Mouse (Mus musculus): ENCODE results near the gene Fndc10. TPM values are rescaled to one million over a fixed set of nuclear protein-coding genes. Genes with fewer than 3 reads are reported as not detected.
"Not testable (repeated sequence)": the region's sequence is repeated elsewhere in the genome, so short reads cannot be mapped to it uniquely, and the experiment has no call there.

Fndc10 gene
- total RNA-seq, 1 experiment from 2014 or later: 0.23 TPM

GRCm38 (mm10) chr4:155675991-155676390 is 18.2 kb upstream of the Fndc10 start:
- ATAC-seq (ENCODE audit: extremely low read depth, insufficient number of reproducible peaks, low FRiP score, poor library complexity, severe bottlenecking): no peak

DNA sequence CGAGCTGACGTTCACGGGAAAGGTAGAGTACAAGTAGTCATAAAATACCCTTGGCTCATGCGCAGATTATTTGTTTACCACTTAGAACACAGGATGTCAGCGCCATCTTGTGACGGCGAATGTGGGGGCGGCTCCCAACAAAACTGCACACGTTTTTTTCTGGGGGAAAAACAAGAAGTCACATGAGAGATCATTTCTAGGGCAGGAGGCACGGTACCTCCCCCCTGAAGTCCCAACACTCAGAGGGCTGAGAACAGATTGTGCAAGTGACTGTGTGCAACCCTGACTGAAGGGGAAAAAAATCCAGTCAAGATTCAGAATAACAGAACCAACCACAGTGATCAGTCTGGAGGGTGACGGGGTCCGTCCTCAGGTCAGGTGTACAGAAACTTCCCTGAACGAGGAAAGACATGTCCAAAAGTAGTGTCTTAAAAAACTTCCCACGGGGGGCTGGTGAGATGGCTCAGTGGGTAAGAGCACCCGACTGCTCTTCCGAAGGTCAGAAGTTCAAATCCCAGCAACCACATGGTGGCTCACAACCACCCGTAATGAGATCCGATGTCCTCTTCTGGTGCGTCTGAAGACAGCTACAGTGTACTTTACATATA is 10.4 kb upstream of the Fndc10 start:
- ATAC-seq (ENCODE audit: extremely low read depth, insufficient number of reproducible peaks, low FRiP score, poor library complexity, severe bottlenecking): not testable (repeated sequence)

GRCm38 (mm10) chr4:155687764-155688163 is 6.4 kb upstream of the Fndc10 start:
- not testable (repeated sequence) for ATAC-seq (ENCODE audit: extremely low read depth, insufficient number of reproducible peaks, low FRiP score, poor library complexity, severe bottlenecking)

- ATAC-seq (ENCODE audit: extremely low read depth, insufficient number of reproducible peaks, low FRiP score, poor library complexity, severe bottlenecking): no peak
Observed at GRCm38 (mm10) chr4:155690571-155691375, 3.4 kb upstream of the Fndc10 start.

DNA sequence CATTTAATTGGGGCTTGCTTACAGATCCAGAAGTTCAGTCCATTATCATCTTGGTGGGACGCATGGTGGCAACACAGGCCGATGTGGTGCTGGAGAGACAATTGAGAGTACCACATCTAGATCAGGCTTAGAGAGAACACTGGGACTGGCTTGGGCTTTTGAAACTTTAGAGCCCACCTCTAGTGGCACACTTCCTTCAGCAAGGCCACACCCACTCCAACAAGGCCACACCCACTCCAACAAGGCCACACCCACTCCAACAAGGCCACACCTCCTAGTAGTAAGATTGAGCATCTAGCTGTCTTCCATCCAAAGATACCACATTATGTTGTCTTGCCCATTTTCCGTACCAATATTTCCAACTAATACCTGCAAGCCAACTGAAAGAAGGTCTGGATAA is 1.7 kb upstream of the Fndc10 start:
- no peak for ATAC-seq (ENCODE audit: extremely low read depth, insufficient number of reproducible peaks, low FRiP score, poor library complexity, severe bottlenecking)

- ATAC-seq (ENCODE audit: extremely low read depth, insufficient number of reproducible peaks, low FRiP score, poor library complexity, severe bottlenecking): peak; percentile 71
Observed at GRCm38 (mm10) chr4:155694482-155695401, 600 bp downstream of the Fndc10 start.

- ATAC-seq (ENCODE audit: extremely low read depth, insufficient number of reproducible peaks, low FRiP score, poor library complexity, severe bottlenecking): no peak
Observed at GRCm38 (mm10) chr4:155695531-155696062, 1.5 kb downstream of the Fndc10 start.

DNA sequence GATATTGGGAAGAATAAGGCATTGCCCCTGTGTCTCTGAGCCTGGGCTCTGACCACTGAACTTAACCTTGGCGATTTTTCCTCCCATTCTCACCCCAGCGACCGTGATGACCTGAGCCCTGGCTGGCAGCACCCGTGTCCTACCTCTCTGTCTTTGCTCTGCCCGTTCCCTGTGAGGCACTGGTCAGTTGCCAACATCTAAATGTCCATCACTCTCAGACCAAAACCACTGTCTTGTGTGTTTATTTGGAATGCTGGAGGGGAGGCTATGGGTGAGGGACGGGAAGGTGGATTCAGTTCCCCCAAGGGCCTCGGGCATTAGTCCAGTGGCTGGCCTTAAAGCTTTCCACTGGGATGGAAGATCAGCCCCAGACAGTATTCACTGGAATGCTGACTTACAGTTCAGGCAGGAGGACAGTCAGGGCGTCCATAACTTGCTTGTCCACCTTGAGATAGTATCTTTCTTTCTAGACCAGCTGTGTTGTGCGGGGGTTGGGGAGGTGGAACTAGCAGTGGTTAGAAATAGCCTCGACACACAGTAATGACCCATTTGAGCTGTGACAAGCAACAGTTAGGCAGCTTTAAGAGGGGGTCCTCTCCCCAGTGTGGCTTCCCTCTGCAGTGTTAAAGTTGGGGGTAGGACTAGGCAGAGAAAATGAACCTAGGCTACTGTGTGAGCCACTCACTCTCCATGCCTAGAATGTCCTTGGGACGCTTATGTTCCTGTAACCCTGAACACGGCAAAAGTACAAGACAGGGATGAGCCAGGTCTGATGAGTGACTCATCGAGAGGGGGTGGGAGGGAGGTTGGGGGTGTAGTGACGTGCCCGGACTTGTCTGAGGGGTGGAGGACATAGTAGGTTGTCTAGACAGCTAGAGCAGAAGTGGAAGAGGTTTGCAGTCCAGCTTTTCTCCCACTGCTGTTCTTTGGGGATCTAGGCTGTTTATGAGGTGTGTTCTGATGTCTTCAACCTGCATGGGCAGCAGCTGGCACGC is 2.4 kb downstream of the Fndc10 start:
- ATAC-seq (ENCODE audit: extremely low read depth, insufficient number of reproducible peaks, low FRiP score, poor library complexity, severe bottlenecking): no peak

- peak; percentile 40; the same call in 1 of the 2 replicates for ATAC-seq (ENCODE audit: extremely low read depth, insufficient number of reproducible peaks, low FRiP score, poor library complexity, severe bottlenecking)
Observed at GRCm38 (mm10) chr4:155700425-155700824, 6.3 kb downstream of the Fndc10 start.

DNA sequence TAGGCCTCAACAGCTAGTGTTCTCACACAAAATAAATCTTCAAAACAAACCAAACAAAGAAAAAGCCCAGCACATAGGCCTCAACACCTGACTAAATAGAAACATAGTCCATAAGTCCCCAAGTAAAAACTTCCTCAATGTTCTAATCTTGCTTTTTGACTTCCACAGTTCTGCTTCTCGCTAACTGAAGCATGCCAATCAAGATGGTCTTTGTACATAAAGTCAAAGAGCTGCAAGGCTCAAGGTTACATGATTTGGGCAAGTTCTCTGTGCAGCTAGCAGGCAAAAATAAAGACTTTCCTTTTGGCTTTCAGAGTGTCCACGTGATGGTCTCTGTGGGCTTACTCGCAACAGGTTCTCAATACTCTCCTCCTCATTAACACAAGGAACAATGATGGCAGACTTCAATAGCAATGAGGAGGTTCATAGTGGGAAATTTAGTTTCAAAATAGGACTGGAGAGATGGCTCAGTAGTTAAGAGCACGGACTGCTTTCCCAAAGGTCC is 9.3 kb downstream of the Fndc10 start:
- no peak for ATAC-seq (ENCODE audit: extremely low read depth, insufficient number of reproducible peaks, low FRiP score, poor library complexity, severe bottlenecking)

DNA sequence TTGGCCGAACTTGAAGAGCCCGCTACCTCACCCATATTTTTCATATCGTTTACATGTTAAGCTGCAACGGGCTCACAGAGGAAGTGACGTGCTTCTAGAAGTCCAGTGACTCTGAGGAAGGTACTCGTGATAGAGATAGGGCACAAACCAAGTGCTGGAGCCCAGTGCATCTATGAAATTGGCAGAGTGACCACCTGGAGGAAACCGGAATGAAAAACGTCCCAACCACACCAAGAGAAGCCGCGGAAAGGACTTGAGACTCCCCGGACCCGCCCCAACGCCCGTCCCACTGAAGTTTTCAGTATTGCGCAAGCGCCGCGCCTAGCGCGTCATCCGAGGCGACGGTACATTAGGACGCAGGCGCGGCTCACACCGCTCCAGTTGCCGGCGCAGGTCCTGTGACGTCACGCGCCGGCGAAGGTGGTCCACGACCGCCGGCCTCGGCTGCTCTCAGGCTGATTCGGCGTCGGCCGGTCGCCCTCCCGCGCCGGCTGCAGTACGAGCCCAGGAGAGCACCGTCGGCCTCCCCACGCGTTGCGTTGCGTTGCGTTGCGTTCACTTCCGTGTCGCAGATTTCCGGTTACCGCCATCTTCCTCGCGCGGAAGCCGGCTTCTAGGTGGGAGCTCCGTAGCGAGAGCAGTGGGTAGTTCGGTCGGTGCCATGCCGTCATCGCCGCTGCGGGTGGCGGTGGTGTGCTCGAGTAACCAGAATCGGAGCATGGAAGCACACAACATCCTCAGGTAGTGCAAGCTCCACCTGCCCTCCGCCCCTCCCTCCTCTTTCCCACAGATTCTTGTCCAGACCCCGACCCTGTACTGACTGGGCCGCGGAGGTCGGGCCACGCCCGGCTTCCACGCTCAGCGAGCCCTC is 10.8 kb downstream of the Fndc10 start, which contains the start of gene Ssu72:
Gene Ssu72 (plus strand): TSS at position 80 of the 871 bp plus-strand sequence.
- ATAC-seq (ENCODE audit: extremely low read depth, insufficient number of reproducible peaks, low FRiP score, poor library complexity, severe bottlenecking): peak; percentile 78

DNA sequence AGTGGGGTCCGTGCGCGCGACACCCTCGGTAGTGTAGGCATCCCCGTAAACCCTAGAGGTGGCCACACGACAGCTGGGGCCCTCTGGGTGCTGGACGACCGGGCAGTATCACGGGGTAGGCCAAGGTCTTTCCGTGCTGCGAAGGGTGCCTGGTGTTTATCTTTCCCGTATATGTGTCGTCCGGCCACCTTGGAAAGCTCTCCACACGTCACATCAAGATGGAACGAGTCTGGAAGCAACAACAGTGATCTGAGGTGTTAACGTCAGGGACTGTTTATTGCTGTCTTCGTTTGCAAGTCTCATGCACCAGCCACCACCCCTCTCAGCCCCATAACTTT is 11.4 kb downstream of the Fndc10 start:
- ATAC-seq (ENCODE audit: extremely low read depth, insufficient number of reproducible peaks, low FRiP score, poor library complexity, severe bottlenecking): peak; percentile 10; the same call in 1 of the 2 replicates

DNA sequence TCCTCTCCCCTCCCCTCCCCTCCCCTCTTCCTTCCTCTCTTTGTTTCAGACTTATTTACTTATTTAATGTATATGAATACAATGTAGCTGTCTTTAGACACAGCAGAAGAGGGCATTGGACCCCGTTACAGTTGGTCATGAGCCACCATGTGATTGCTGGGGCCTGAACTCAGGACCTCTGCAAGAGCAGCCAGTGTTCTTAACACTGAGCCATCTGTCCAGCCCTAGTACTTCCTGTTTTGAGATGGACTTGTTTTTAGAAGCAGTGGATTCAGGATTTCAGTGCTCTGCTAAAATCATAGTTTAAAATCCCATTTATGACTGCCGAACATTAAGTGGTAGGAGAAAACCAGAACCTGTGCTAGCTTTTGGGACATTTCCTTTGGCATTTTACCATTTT is 14.4 kb downstream of the Fndc10 start:
- no peak for ATAC-seq (ENCODE audit: extremely low read depth, insufficient number of reproducible peaks, low FRiP score, poor library complexity, severe bottlenecking)

DNA sequence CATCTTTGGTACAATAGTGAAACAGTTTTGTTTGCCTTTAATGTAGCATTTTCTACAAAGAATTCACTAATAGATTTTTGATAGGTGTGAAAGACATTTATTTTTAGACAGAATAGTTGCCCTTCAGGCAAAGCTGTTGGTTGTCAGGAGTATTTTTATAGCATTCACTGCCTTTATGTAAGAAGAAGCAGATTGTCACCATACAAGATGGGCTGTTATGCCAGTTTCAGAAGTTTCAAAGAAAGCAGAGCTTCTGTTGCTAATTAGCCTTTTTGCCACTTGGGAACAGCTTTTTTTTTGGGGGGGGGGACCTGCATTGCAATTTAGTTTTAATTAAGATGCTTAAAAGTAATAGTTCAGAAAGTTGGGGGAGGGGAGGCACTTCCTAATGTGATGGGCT is 14.8 kb downstream of the Fndc10 start:
- ATAC-seq (ENCODE audit: extremely low read depth, insufficient number of reproducible peaks, low FRiP score, poor library complexity, severe bottlenecking): no peak

DNA sequence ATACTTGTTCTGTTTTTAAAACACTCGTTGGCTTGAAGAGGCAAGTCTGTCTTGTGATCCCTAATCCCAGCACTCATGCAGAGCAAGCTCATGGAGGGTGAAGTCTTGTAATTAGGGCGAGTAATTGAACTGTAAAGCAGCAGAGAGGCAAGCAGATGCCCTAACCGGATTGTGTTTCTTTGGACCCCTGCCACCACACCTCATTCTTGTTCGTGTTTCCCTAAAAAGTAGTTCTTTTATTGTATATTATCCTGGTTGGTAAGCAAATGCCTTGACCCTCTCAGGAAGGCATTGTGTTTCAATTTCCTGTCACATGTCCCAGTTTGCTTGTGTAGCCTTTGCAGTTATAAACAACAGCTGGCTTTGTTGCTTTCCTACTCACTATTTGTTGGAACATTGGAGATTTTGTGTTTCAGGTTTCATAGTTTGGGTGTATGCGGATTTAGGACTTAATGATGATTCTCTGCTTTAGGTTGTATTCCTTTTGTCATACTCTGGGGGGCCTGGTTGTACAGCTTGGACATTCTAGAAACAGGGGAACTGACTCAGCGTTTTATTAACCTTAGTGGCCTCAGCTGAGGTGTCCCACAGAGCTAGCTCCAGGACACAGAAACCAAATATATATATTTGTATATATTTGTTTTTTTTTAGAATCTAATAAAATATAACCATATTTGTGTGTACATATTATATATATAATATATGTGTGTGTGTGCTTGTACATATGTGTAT is 16.5 kb downstream of the Fndc10 start:
- no peak for ATAC-seq (ENCODE audit: extremely low read depth, insufficient number of reproducible peaks, low FRiP score, poor library complexity, severe bottlenecking)

DNA sequence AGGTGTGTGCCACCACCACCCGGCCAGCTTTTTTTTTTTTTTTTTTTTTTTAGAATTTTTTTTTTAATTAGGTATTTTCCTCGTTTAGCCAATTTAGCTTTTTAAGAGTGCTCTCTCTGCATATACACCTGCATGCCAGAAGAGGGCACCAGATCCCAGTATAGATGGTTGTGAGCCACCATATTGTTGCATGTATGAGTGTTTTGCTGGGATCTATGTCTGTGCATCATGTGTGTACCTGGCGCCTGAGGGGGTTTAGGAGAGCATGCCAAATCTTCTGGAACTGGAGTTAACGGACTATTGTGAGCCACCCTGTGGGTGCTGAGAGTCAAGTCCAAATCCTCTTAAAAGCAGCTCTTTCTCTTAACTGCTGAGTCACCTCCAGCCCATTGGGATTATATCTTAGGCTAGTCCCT is 27.5 kb downstream of the Fndc10 start:
- ATAC-seq (ENCODE audit: extremely low read depth, insufficient number of reproducible peaks, low FRiP score, poor library complexity, severe bottlenecking): peak; percentile 56; the same call in 1 of the 2 replicates

All from neutrophil, adult 5-6 weeks (primary cell).